Mouse (Mus musculus): ENCODE data around the gene Npb.

- TF ChIP-seq POLR2A (IDR thresholded peaks at IDR 0.05; ENCODE audit: insufficient read length, low read depth): no peak
- TF ChIP-seq SRF (IDR thresholded peaks at IDR 0.05; ENCODE audit: control insufficient read depth, insufficient read length, low read depth): no peak
- no peak for TF ChIP-seq TCF12 (IDR thresholded peaks at IDR 0.05; ENCODE audit: insufficient read depth, poor library complexity, severe bottlenecking)
- no peak for TF ChIP-seq CEBPB (IDR thresholded peaks at IDR 0.05; ENCODE audit: insufficient read depth, poor library complexity, severe bottlenecking)
- no peak for TF ChIP-seq MYOD1 (IDR thresholded peaks at IDR 0.05; ENCODE audit: control insufficient read depth in 1 of 3, insufficient read length in 2 of 3, low read depth in 2 of 3)
- no peak for TF ChIP-seq POLR2AphosphoS2 (IDR thresholded peaks at IDR 0.05; ENCODE audit: insufficient read length, low read depth)
- TF ChIP-seq MAX (IDR thresholded peaks at IDR 0.05; ENCODE audit: low read depth): no peak
- no peak for TF ChIP-seq MYOG (IDR thresholded peaks at IDR 0.05; ENCODE audit: control insufficient read depth in 1 of 3, insufficient read depth in 1 of 3, insufficient read length in 2 of 3, low read depth in 2 of 3)
- TF ChIP-seq E2F4 (IDR thresholded peaks at IDR 0.05; ENCODE audit: insufficient read depth): no peak
- TF ChIP-seq USF1 (IDR thresholded peaks at IDR 0.05; ENCODE audit: low read depth): no peak
These were observed 5.7 kb downstream of the Npb start for GRCm38 (mm10) chr11:120613976-120614375.
